Mouse (Mus musculus) kidney, embryonic 15.5 days (tissue): ENCODE results near the gene Asl. TPM values are rescaled to one million over a fixed set of nuclear protein-coding genes. Genes with fewer than 3 reads are reported as not detected.
A peak's percentile ranks its signal among the peaks of the same experiment; 100 is the strongest.

Experiments used
- ATAC-seq: fragments of 200-750 bp; cut with Nextera tagmentation; replicated peaks from 2 replicates; pipeline ENCODE4 v1.8.0; 2017; ENCODE audit warnings: moderate TSS enrichment; ENCODE audit not compliant: low FRiP score
- H3K27ac ChIP-seq: fragments of 300-500 bp; sonication (generic); 2 replicates; pipeline ENCODE4 v1.5.1; 2015; ENCODE audit warnings: mild to moderate bottlenecking, inconsistent platforms
- H3K27me3 ChIP-seq: fragments of 300-500 bp; sonication (generic); 2 replicates; pipeline ENCODE4 v1.6.1; 2015; ENCODE audit warnings: inconsistent platforms
- H3K36me3 ChIP-seq: fragments of 300-500 bp; sonication (generic); 2 replicates; pipeline ENCODE4 v1.6.1; 2015; ENCODE audit warnings: inconsistent platforms
- H3K4me1 ChIP-seq: fragments of 300-500 bp; sonication (generic); 2 replicates; pipeline ENCODE4 v1.6.1; 2015; ENCODE audit warnings: inconsistent platforms
- H3K4me2 ChIP-seq: fragments of 300-500 bp; sonication (generic); 2 replicates; pipeline ENCODE4 v1.6.1; 2015; ENCODE audit warnings: moderate library complexity, mild to moderate bottlenecking, inconsistent platforms
- H3K4me3 ChIP-seq: fragments of 300-500 bp; sonication (generic); replicated peaks from 2 replicates; pipeline ENCODE4 v1.5.1; 2015; ENCODE audit warnings: mild to moderate bottlenecking, inconsistent platforms
- H3K9ac ChIP-seq: fragments of 300-500 bp; sonication (generic); 2 replicates; pipeline ENCODE4 v1.6.1; 2015; ENCODE audit warnings: mild to moderate bottlenecking, inconsistent platforms
- H3K9me3 ChIP-seq: fragments of 300-500 bp; sonication (generic); replicated peaks from 2 replicates; pipeline ENCODE4 v1.6.1; 2016; ENCODE audit warnings: inconsistent platforms
- WGBS: fragments of 180-500 bp; shearing (Covaris S2); methylation state at CpG from one replicate; pipeline ENCODE4 v1.1.7; 2015; ENCODE audit warnings: mixed read lengths; 5-methylcytosine and 5-hydroxymethylcytosine counted together
- polyA plus RNA-seq: library from polyadenylated mRNA; unstranded; fragments of >200 nt; fragmentation: Nextera tagmentation; extraction: Ambion mirVana; gene quantifications from 2 replicates; pipeline ENCODE4 v1.2.1, GENCODE M21; 2015

The Asl gene
- polyA plus RNA-seq, 1 experiment from 2014 or later, result 50.6 TPM

DNA sequence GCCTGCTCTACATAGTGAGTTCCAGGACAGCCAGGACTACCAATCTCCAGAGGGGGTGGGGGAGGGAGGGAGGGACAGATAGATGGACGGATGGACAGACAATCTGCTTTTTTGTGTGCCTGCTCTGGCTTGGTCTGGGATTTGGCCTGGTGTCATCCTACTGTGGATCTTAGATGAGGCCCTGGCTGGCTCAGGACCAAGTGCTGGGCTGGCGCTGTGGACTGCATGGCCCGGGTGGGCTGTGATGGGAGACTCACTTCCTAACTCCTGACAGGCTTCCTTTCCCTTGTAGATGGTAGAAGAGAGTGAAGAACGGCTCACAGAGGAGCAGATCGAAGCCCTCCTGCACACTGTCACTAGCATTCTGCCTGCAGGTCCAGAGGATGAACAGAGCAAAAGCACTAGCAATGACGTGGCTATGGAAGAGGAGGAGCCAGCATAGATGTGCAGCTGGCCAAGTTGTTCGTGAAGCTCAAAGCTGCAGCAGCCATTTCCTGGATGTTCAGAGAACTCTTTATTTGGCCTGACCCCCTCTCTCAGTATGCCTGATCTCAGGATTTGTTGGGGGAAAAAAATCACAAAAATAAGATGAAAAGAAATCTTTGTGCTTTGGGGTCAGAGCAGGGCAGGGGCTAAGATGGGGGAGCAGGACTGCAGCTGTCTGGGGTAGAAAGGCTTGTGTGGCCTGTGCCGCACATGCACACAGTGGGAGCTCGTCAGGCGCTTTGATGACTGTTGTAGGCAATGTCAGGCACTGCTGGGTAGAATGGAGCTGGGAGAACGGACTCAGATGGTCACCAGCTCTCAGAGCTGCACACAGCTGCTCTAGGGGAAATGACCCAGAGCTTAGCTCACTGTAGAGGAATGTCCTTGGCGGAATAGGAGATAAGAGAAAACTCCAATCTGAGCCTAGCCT lies 30.6 kb upstream of the Asl start:
- ATAC-seq, result peak; percentile 36; the same call in 1 of the 2 replicates
- Histone ChIP-seq H3K4me1 (0 out of 2 replicates have a peak, but pooled peaks cover 3% of the 10 kb centered on the region), H3K27ac (peak overlapping the region; percentile 68), H3K4me3 (no peak overlapping the region), H3K9me3 (no peaks in the 10 kb centered on the region), H3K9ac (no peak overlapping the region), H3K27me3 (no peaks in the 10 kb centered on the region), H3K4me2 (no peak overlapping the region), H3K36me3 (peaks cover 36% of the 10 kb centered on the region)
- WGBS, result 74% methylated on average over 12 of the region's 12 CpGs

DNA sequence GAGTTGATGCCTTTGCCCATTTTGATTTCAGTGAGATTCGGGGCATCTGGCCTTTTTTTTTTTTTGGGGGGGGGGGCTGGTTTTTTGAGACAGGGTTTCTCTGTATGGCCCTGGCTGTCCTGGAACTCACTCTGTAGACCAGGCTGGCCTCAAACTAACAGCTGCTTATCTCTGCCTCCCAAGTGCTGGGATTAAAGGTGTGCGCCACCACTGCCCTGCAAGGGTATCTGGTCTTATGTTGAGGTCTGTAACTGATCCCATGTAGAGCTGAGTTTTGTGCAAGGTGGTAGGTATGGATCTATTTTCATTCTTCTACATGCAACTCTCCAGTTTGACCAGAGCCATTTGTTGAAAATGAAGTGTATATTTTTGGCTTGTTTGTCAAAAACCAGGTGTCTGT lies 27.3 kb upstream of the Asl start:
- H3K27me3 ChIP-seq, result no peaks in the 10 kb centered on the region
- no peak for ATAC-seq
- WGBS, result 92% methylated on average over 2 of the region's 2 CpGs

DNA sequence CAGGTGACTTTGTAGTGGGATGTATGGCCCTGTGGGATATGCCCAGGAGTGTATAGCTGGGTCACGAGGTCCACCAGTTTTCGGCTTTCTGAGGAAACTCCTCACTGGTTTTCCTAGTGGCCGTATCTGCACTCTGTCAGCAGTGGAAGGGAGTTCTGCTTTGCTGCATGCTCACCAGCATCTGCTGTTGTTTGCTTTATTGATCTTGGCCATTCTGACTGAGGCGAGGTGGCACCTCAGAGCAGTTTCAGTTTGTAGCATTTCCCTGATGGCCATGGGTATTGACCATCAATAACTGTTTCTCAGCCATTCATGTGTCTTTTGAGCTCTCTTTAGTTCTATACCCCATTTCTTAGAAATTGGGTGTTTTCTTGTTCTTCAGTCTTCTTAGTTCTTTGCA lies 26.6 kb upstream of the Asl start:
- 0 out of 2 replicates have a peak, but pooled peaks cover 3% of the 10 kb centered on the region for H3K4me1 ChIP-seq
- WGBS, result 93% methylated on average over 4 of the region's 4 CpGs
- ATAC-seq, result no peak

More for the DNA sequence above, 27.3 kb upstream of the Asl start:
- 0 out of 2 replicates have a peak, but pooled peaks cover 3% of the 10 kb centered on the region for H3K4me1 ChIP-seq
- H3K4me2 ChIP-seq, result no peak overlapping the region
- no peak overlapping the region for H3K4me3 ChIP-seq
- H3K27ac ChIP-seq, result no peak overlapping the region
- no peak overlapping the region for H3K9ac ChIP-seq
- peaks cover 57% of the 10 kb centered on the region for H3K36me3 ChIP-seq
- H3K9me3 ChIP-seq, result no peaks in the 10 kb centered on the region

DNA sequence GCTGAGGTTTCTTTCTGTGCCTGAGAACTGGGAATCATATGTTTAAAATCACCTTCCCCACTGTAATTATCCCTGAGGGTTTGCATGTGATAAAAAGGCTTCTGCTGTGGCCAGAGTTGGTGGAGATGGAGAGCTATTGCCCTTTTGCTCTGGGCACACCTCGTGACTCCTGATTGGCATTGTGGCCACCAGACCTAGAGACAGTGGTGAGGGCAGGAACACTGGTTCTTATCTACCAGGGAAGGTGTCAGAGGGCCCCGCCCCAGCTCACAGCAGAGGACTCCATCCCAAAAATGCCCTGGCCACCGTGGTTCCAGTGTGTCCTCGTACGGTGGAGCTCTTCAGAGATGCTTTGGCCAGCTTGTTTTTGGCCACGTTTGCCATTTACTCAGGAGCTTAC lies 23.9 kb upstream of the Asl start:
- no peak overlapping the region for H3K4me2 ChIP-seq
- no peak for ATAC-seq
- WGBS, result 92% methylated on average over 6 of the region's 6 CpGs
- H3K9ac ChIP-seq, result no peak overlapping the region
- H3K27ac ChIP-seq, result no peak overlapping the region
- H3K36me3 ChIP-seq, result peaks cover 61% of the 10 kb centered on the region
- H3K4me1 ChIP-seq, result no peaks in the 10 kb centered on the region
- no peaks in the 10 kb centered on the region for H3K9me3 ChIP-seq
- no peak overlapping the region for H3K4me3 ChIP-seq
- no peaks in the 10 kb centered on the region for H3K27me3 ChIP-seq

More for the DNA sequence above, 26.6 kb upstream of the Asl start:
- Histone ChIP-seq H3K4me2 (no peak overlapping the region), H3K9me3 (no peaks in the 10 kb centered on the region), H3K27ac (no peak overlapping the region), H3K4me3 (no peak overlapping the region), H3K9ac (no peak overlapping the region), H3K36me3 (peaks cover 59% of the 10 kb centered on the region), H3K27me3 (no peaks in the 10 kb centered on the region)

DNA sequence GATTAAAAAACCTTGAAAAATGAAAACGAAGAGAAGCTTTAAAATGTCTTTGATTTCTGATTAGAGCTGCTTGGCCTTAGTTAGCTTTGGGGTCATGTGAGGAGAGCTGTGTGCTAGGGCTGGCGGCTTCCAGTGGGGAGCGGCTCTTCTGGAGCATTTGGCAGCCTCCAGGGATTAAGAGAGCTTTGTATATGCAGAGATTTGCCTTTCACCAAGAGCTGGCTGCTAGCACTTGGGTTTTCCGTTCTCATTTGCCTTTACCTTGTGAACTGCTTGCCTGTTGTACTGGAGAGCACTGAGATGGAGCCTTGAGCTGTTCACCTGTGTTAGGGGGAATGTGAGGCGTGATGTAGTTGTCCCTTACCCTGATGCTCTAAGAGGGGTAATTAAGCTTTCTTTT lies 23.5 kb upstream of the Asl start:
- H3K27me3 ChIP-seq, result no peaks in the 10 kb centered on the region
- H3K4me3 ChIP-seq, result no peak overlapping the region
- 87% methylated on average over 5 of the region's 5 CpGs for WGBS
- H3K36me3 ChIP-seq, result peaks cover 64% of the 10 kb centered on the region
- H3K9ac ChIP-seq, result no peak overlapping the region
- H3K9me3 ChIP-seq, result no peaks in the 10 kb centered on the region
- no peak for ATAC-seq
- H3K4me1 ChIP-seq, result no peaks in the 10 kb centered on the region
- H3K4me2 ChIP-seq, result no peak overlapping the region
- H3K27ac ChIP-seq, result no peak overlapping the region

DNA sequence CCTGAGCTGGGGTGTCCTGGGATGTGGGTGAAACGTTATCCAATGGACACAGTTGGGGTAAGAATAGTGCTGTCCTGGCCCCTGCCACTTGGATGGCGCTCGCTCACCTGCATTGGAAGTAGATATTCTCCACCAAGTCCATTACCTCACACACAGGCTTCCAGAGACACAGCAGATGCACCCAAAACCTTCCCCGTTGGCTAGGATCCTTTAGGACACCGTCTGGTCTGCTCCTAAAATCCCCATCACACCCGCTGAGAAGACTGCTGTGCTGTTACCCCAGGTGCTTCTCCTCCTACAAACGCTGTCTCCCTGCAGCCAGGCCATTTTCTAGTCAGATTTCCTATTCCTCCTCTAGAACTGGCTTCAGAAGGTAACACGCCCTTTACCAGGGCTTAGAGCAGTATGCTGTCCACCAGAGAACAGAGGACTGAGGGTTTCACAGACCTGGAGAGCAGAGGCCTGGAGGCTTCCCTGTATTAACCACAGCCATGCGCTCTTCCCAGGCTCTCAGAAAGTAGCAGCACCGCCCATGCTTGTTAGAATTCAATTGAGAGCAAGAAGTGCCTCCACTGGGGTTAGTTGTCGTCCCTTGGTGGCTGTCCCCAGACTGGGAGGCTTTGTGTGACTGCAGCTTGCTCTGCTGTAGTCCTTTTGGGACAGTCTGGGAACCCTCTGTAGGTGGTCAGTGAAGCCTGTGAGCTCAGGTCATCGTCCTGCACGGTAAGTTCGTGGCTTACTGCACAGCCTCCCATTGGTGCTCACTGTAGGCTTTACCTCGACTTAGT lies 22.2 kb upstream of the Asl start:
- H3K9me3 ChIP-seq, result no peaks in the 10 kb centered on the region
- peaks cover 76% of the 10 kb centered on the region for H3K36me3 ChIP-seq
- H3K4me3 ChIP-seq, result no peak overlapping the region
- H3K4me1 ChIP-seq, result no peaks in the 10 kb centered on the region
- no peak overlapping the region for H3K27ac ChIP-seq
- H3K9ac ChIP-seq, result no peak overlapping the region
- 83% methylated on average over 15 of the region's 15 CpGs for WGBS
- H3K27me3 ChIP-seq, result no peaks in the 10 kb centered on the region
- ATAC-seq, result no peak
- H3K4me2 ChIP-seq, result no peak overlapping the region

DNA sequence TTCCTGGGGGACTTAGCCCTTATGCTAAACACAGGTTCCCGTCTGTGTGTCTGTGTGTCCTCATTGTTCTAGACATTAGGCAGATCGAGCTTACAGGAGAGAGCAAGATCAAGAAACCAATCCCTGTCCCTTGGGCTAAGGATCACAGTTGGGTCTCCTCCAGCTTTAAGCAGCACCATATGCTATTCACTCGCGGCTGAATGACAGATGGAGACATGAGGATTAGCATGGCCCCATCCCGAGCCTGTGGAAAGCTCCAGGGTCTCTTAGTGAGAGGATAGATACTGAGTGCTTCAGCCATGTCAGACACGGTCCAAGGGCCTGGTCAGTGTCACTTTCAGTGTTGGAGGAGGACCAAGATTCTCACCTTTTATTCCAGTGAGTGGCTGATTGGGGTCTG lies 21.4 kb upstream of the Asl start:
- H3K36me3 ChIP-seq, result peaks cover 81% of the 10 kb centered on the region
- WGBS, result 82% methylated on average over 6 of the region's 6 CpGs
- H3K9ac ChIP-seq, result no peak overlapping the region
- H3K9me3 ChIP-seq, result no peaks in the 10 kb centered on the region
- no peaks in the 10 kb centered on the region for H3K27me3 ChIP-seq
- H3K4me3 ChIP-seq, result no peak overlapping the region
- H3K4me1 ChIP-seq, result no peaks in the 10 kb centered on the region
- H3K27ac ChIP-seq, result no peak overlapping the region
- H3K4me2 ChIP-seq, result no peak overlapping the region
- no peak for ATAC-seq

DNA sequence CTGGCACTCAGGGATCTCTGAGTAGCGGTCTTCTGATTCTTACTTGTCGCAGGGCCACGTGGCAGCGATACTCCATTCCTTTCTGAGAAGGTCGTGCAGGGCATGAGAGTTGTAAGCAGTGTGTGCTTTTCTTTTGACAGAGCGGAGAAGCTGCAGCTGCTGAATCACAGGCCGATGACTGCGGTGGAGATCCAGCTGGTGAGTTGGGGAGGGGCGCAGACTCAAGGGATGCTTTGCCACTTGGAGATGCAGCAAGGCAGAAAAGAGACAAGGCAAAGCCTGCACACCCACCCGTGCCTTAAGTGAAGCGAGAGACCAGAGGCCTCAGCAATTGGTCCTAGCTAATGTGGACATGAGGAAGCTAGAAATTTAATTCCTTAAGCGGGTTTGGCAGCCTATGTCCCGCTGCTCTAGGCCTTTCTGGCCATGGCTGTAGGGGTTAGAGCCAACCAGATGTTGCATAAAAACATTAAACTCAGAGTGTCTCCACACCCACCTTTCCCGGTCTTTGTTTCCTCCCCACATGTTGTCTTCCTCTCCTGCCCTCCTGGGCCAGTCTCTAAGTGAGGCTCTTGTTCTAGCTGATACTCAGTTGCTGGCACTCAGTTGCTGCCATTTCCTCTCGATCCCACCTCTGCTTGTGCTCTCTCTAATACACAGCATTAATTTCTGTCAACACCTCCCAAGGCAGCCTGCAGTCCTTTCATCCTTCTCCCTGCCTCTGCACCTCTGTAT lies 19.9 kb upstream of the Asl start:
- Histone ChIP-seq H3K27me3 (no peaks in the 10 kb centered on the region), H3K9me3 (no peaks in the 10 kb centered on the region), H3K27ac (peak overlapping the region; percentile 50), H3K4me1 (no peaks in the 10 kb centered on the region), H3K9ac (no peak overlapping the region), H3K4me3 (no peak overlapping the region), H3K36me3 (peaks cover 84% of the 10 kb centered on the region), H3K4me2 (no peak overlapping the region)
- 0 out of 2 replicates have a peak, but pooled peaks have one; percentile 40 for ATAC-seq
- WGBS, result 59% methylated on average over 15 of the region's 15 CpGs

DNA sequence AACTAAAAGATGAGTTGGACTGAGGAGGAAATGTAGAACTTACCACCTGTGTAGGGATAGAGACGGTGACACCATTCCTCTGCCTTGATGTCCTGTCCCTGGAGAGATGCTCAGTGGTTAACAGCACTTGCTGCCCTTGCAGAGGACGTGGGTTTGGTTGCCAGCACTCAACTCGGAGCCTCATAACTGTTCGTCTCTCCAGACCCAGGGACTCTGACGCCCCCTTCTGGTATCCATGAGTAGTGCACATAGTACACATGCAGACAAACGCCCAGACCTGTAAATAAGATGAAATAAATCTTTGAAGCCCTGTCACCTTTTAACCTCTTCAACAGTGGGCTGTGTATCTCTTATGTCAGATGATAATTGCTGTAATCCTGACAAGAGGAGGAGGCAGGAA lies 18.0 kb upstream of the Asl start:
- H3K36me3 ChIP-seq, result peaks cover 88% of the 10 kb centered on the region
- H3K9me3 ChIP-seq, result no peaks in the 10 kb centered on the region
- ATAC-seq, result no peak
- H3K27me3 ChIP-seq, result no peaks in the 10 kb centered on the region
- H3K4me2 ChIP-seq, result no peak overlapping the region
- WGBS, result 81% methylated on average over 6 of the region's 6 CpGs
- H3K27ac ChIP-seq, result no peak overlapping the region
- no peak overlapping the region for H3K4me3 ChIP-seq
- H3K9ac ChIP-seq, result no peak overlapping the region
- no peaks in the 10 kb centered on the region for H3K4me1 ChIP-seq

DNA sequence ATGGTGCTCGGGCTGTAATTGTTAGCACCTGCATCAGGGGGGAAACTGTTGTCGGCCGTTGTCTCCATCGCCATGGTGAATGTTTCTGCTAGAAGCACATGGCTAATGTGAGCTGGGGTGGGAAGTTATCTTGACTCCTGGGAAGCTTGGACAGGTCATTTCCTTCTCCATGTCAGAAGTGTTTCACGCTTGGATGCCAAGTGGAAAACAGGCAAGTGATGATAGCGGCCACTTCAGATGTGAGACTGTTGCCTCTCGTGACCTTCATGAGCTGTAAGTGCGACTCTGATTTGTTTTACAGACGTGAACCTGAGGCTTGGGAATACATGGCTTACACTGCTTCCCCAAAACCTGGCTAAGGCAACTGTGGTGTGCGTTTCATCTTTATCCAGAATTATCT lies 17.5 kb upstream of the Asl start:
- 80% methylated on average over 10 of the region's 10 CpGs for WGBS
- Histone ChIP-seq H3K36me3 (peaks cover 90% of the 10 kb centered on the region), H3K4me2 (no peak overlapping the region), H3K4me3 (no peak overlapping the region), H3K27me3 (no peaks in the 10 kb centered on the region), H3K4me1 (no peaks in the 10 kb centered on the region), H3K9ac (no peak overlapping the region), H3K9me3 (no peaks in the 10 kb centered on the region), H3K27ac (no peak overlapping the region)
- no peak for ATAC-seq

DNA sequence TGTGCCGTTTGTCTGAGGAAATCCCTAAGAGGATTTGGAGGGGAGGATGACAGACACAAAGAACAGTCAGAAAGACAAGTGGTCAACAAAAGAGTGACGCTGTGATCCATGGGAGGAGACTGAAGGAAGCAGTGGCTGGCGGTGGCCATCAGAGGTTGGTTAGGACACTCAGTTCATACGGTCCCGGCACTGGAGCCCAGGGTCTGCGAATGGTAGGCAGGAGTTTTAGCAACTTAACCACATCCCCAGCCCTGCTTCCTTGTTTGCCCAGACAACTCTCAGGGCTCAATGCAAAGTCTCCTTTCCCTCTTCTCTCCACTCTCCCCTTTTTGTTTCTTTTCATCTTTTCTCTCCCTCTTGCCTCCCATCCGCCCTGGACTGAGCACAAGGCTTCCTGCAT lies 17.1 kb upstream of the Asl start:
- Histone ChIP-seq H3K36me3 (peaks cover 90% of the 10 kb centered on the region), H3K9ac (no peak overlapping the region), H3K4me1 (no peaks in the 10 kb centered on the region), H3K27me3 (no peaks in the 10 kb centered on the region), H3K4me2 (no peak overlapping the region), H3K4me3 (no peak overlapping the region), H3K27ac (no peak overlapping the region), H3K9me3 (no peaks in the 10 kb centered on the region)
- no peak for ATAC-seq
- WGBS, result 88% methylated on average over 7 of the region's 7 CpGs
